Mouse (Mus musculus): ENCODE results near the gene Eif4e2. TPM values are rescaled to one million over a fixed set of nuclear protein-coding genes. Genes with fewer than 3 reads are reported as not detected.

The Eif4e2 gene
- polyA plus RNA-seq, 1 experiment from 2014 or later: 91.7 TPM

GRCm38 (mm10) chr1:87287105-87287504 is 73.4 kb downstream of the Eif4e2 start:
- Histone ChIP-seq H3K4me2 (no peak overlapping the region), H3K27me3 (replicated peaks) (no peaks in the 10 kb centered on the region), H3K36me3 (replicated peaks) (no peaks in the 10 kb centered on the region), H3K9me3 (no peaks in the 10 kb centered on the region), H3K27ac (no peak overlapping the region), H3K4me1 (0 out of 2 replicates have a peak, but pooled peaks cover 1% of the 10 kb centered on the region), H3K9ac (no peak overlapping the region), H3K4me3 (no peak overlapping the region)
- WGBS: 47% methylated on average over 2 of the region's 2 CpGs
- no peak for ATAC-seq (replicated peaks)

Other genes starting within 250 kb of the Eif4e2 start
- gene Alppl2, start 124.0 kb upstream of the Eif4e2 start, polyA plus RNA-seq (2015; fragmentation: Nextera tagmentation; extraction: Ambion mirVana): not detected in 2 replicates
- gene Alpi, start 112.3 kb upstream of the Eif4e2 start, polyA plus RNA-seq (2015; fragmentation: Nextera tagmentation; extraction: Ambion mirVana): 0.09 TPM in 1 of 2 replicates, not detected in the other
- gene Akp3, start 88.9 kb upstream of the Eif4e2 start, polyA plus RNA-seq (2015; fragmentation: Nextera tagmentation; extraction: Ambion mirVana): not detected in 2 replicates
- 22.3 and 23.3 TPM in 2 replicates for gene Ecel1, start 57.4 kb upstream of the Eif4e2 start, polyA plus RNA-seq (2015; fragmentation: Nextera tagmentation; extraction: Ambion mirVana)
- gene Prss56, start 30.6 kb upstream of the Eif4e2 start, polyA plus RNA-seq (2015; fragmentation: Nextera tagmentation; extraction: Ambion mirVana): 0.13 TPM in 1 of 2 replicates, not detected in the other
- not detected in 2 replicates for gene Chrnd, start 23.3 kb upstream of the Eif4e2 start, polyA plus RNA-seq (2015; fragmentation: Nextera tagmentation; extraction: Ambion mirVana)
- gene Chrng, start 9.3 kb upstream of the Eif4e2 start, polyA plus RNA-seq (2015; fragmentation: Nextera tagmentation; extraction: Ambion mirVana): not detected in 2 replicates
- gene Efhd1, start 50.4 kb downstream of the Eif4e2 start, polyA plus RNA-seq (2015; fragmentation: Nextera tagmentation; extraction: Ambion mirVana): 0.58 and 1.2 TPM in 2 replicates
- 65.9 and 72.9 TPM in 2 replicates for gene Gigyf2, start 113.1 kb downstream of the Eif4e2 start, polyA plus RNA-seq (2015; fragmentation: Nextera tagmentation; extraction: Ambion mirVana)
- gene Kcnj13, start 180.8 kb downstream of the Eif4e2 start, polyA plus RNA-seq (2015; fragmentation: Nextera tagmentation; extraction: Ambion mirVana): 7.6 and 8.1 TPM in 2 replicates